Mouse (Mus musculus) left cerebral cortex, postnatal 36 days (tissue): ENCODE results near the gene Scnn1g. TPM values are rescaled to one million over a fixed set of nuclear protein-coding genes. Genes with fewer than 3 reads are reported as not detected.
A peak's percentile ranks its signal among the peaks of the same experiment; 100 is the strongest.

ENCODE experiments used
- DNase-seq, 2 experiments: peaks; one replicate each; pipeline ENCODE4 v3.0.0; 2021 to 2022; ENCODE audit warnings: low spot score in 2 of 2, mixed read lengths in 1 of 2
- intact Hi-C: fragments of 180-260 bp; cut with DNase I; formaldehyde crosslinking; loops from one replicate; pipeline ENCODE4 v1.15.1; 2025
- total RNA-seq, 2 experiments: library from RNA; stranded (reverse); gene quantifications; 2 replicates each; pipeline ENCODE4 v1.2.3; 2021

Gene Scnn1g
- under 1 TPM in 1 of 2 experiments, not detected in 1; 0.20 TPM for total RNA-seq

- intact Hi-C loops = loop anchor here (2.0 kb wide), 1 partner anchor 228 kb away; no protein-coding TSS in a partner anchor
Measured at GRCm38 (mm10) chr7:121734171-121734831, at the start of gene Scnn1g. Scnn1g (plus strand) TSS chr7:121734479.

GRCm38 (mm10) chr7:121685140-121685984, 48.9 kb upstream of the Scnn1g start:
- intact Hi-C loops = no loop called here
- DNase-seq = no peak

More at GRCm38 (mm10) chr7:121734171-121734831, at the start of gene Scnn1g:
- DNase-seq = peak; percentile 83 to 88

GRCm38 (mm10) chr7:121689338-121689737, 44.9 kb upstream of the Scnn1g start:
- intact Hi-C loops = no loop called here
- DNase-seq = no peak

- intact Hi-C loops = no loop called here
- no peak for DNase-seq
Measured at GRCm38 (mm10) chr7:121691803-121692202, 42.5 kb upstream of the Scnn1g start.

- DNase-seq = no peak
- intact Hi-C loops = no loop called here
Measured at GRCm38 (mm10) chr7:121697170-121697569, 37.1 kb upstream of the Scnn1g start.

- DNase-seq = no peak
- intact Hi-C loops = no loop called here
Measured at GRCm38 (mm10) chr7:121697574-121697973, 36.7 kb upstream of the Scnn1g start.

- DNase-seq = no peak
- intact Hi-C loops = no loop called here
Measured at GRCm38 (mm10) chr7:121699218-121699617, 35.1 kb upstream of the Scnn1g start.

- intact Hi-C loops = no loop called here
- DNase-seq = no peak
Measured at GRCm38 (mm10) chr7:121700480-121700879, 33.8 kb upstream of the Scnn1g start.

- intact Hi-C loops = no loop called here
- DNase-seq = no peak
Measured at GRCm38 (mm10) chr7:121701983-121702382, 32.3 kb upstream of the Scnn1g start.

GRCm38 (mm10) chr7:121705051-121705450, 29.2 kb upstream of the Scnn1g start:
- DNase-seq = no peak
- intact Hi-C loops = no loop called here

GRCm38 (mm10) chr7:121706411-121707072, 27.7 kb upstream of the Scnn1g start:
- intact Hi-C loops = no loop called here
- peak; percentile 56 to 62 for DNase-seq

GRCm38 (mm10) chr7:121707073-121707667, 27.1 kb upstream of the Scnn1g start, which contains the start of gene Usp31:
Usp31 (minus strand) TSS chr7:121707253.
- DNase-seq = peak; percentile 94
- intact Hi-C loops = no loop called here

GRCm38 (mm10) chr7:121711171-121711570, 23.1 kb upstream of the Scnn1g start:
- DNase-seq = no peak
- intact Hi-C loops = no loop called here

GRCm38 (mm10) chr7:121717031-121717430, 17.2 kb upstream of the Scnn1g start:
- intact Hi-C loops = no loop called here
- DNase-seq = peak in 1 of 2 experiments; percentile 25

GRCm38 (mm10) chr7:121730225-121730624, 4.1 kb upstream of the Scnn1g start:
- intact Hi-C loops = no loop called here
- DNase-seq = no peak

GRCm38 (mm10) chr7:121737511-121738415, 3.5 kb downstream of the Scnn1g start:
- intact Hi-C loops = no loop called here
- DNase-seq = no peak

- no peak for DNase-seq
- intact Hi-C loops = no loop called here
Measured at GRCm38 (mm10) chr7:121750244-121750643, 16.0 kb downstream of the Scnn1g start.

- no peak for DNase-seq
- intact Hi-C loops = no loop called here
Measured at GRCm38 (mm10) chr7:121754748-121755147, 20.5 kb downstream of the Scnn1g start.

- DNase-seq = no peak
- intact Hi-C loops = no loop called here
Measured at GRCm38 (mm10) chr7:121763328-121763727, 29.0 kb downstream of the Scnn1g start.
